Mouse (Mus musculus) adrenal gland, adult 18-20 months (tissue): Measurements from ENCODE around the gene Trhr2. TPM values are rescaled to one million over a fixed set of nuclear protein-coding genes. Genes with fewer than 3 reads are reported as not detected.

Experiments used
- DNase-seq, 2 experiments: peaks; one replicate each; pipeline ENCODE4 v3.0.0; 2021 to 2022; ENCODE audit warnings: low spot score in 2 of 2
- total RNA-seq, 2 experiments: library from RNA; stranded (reverse); gene quantifications; 1 replicate in 1 of 2; 2 replicates in 1 of 2; pipeline ENCODE4 v1.2.3; 2021

The Trhr2 gene
- total RNA-seq, 2 experiments from 2014 or later: not detected

DNA sequence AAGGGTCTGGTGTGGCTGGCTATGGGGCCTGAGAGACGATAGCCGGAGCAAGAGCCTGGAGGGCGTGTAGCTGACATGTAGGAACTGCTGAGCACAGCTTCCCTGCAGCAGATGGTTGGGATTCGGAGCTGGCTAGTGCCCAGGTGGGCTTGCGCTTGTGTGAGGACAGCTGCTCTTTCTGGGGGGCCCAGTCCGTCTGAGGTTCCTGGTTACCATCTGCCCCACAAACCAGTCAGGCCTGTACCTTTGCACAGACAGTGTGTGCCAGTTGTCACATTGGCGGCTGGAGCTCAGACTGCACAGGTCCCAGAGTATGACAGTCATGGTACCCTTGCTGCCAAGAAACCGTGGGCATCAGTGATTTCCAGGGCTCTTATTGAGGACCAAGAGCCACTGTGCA lies 52.7 kb downstream of the Trhr2 start:
- DNase-seq: no peak

Other genes with a start within 250 kb of the Trhr2 start
- 10 to 100 TPM; 11.8 to 14.2 TPM for gene Zfpm1, start 78.6 kb downstream of the Trhr2 start, total RNA-seq
- 10 to 100 TPM; 39.9 to 45.1 TPM for gene Zc3h18, start 15.9 kb upstream of the Trhr2 start, total RNA-seq
- not detected for gene Il17c, start 61.3 kb upstream of the Trhr2 start, total RNA-seq
- gene Cyba, start 72.2 kb upstream of the Trhr2 start, total RNA-seq: 10 to 100 TPM; 29.0 to 53.7 TPM
- 10 to 100 TPM; 20.1 to 20.3 TPM for gene Mvd, start 82.7 kb upstream of the Trhr2 start, total RNA-seq
- not detected for gene Snai3, start 100.0 kb upstream of the Trhr2 start, total RNA-seq
- gene Rnf166, start 115.3 kb upstream of the Trhr2 start, total RNA-seq: 10 to 100 TPM; 39.1 to 66.6 TPM
- 10 to 100 TPM; 20.8 to 24.2 TPM for gene Ctu2, start 115.4 kb upstream of the Trhr2 start, total RNA-seq
- gene Piezo1, start 190.6 kb upstream of the Trhr2 start, total RNA-seq: 10 to 100 TPM; 14.1 to 28.4 TPM
- gene Cdt1, start 207.3 kb upstream of the Trhr2 start, total RNA-seq: 1 to 10 TPM; 4.7 to 4.9 TPM
- gene Aprt, start 216.2 kb upstream of the Trhr2 start, total RNA-seq: 10 to 100 TPM; 71.3 to 71.7 TPM